Mouse (Mus musculus) thymus, adult 2 months (tissue): ENCODE results near the gene Zdhhc6. TPM values are rescaled to one million over a fixed set of nuclear protein-coding genes. Genes with fewer than 3 reads are reported as not detected.
A peak's percentile ranks its signal among the peaks of the same experiment; 100 is the strongest.

ENCODE experiments used
- DNase-seq: peaks from one replicate; pipeline ENCODE4 v3.0.0; 2021
- H3K27ac ChIP-seq: fragments of 200-500 bp; 2 replicates; pipeline ENCODE4 v1.5.1; 2012; ENCODE audit warnings: low read length, control low read depth; ENCODE audit not compliant: control insufficient read depth, insufficient read depth
- H3K27me3 ChIP-seq: fragments of 200-500 bp; 2 replicates; pipeline ENCODE4 v1.6.1; 2012; ENCODE audit warnings: mild to moderate bottlenecking, low read length, moderate library complexity, mixed read lengths; ENCODE audit not compliant: control insufficient read depth, insufficient read depth
- H3K36me3 ChIP-seq: fragments of 200-500 bp; 2 replicates; pipeline ENCODE4 v1.6.1; 2012; ENCODE audit warnings: mild to moderate bottlenecking, low read length, moderate library complexity; ENCODE audit not compliant: control insufficient read depth, insufficient read depth
- H3K4me1 ChIP-seq: fragments of 200-500 bp; replicated peaks from 2 replicates; pipeline ENCODE4 v1.6.1; 2012; ENCODE audit warnings: low read length; ENCODE audit not compliant: control insufficient read depth, insufficient read depth
- H3K4me3 ChIP-seq: fragments of 200-500 bp; 2 replicates; pipeline ENCODE4 v1.5.1; 2012; ENCODE audit warnings: mild to moderate bottlenecking, low read length, control low read depth, moderate library complexity; ENCODE audit not compliant: control insufficient read depth, insufficient read depth
- CTCF ChIP-seq: fragments of 200-500 bp; IDR thresholded peaks from 2 replicates; pipeline ENCODE4 v1.5.1; 2012; ENCODE audit warnings: mild to moderate bottlenecking, control low read depth, low read length, moderate library complexity, borderline replicate concordance; ENCODE audit not compliant: control insufficient read depth, poor library complexity, insufficient read depth; ENCODE audit errors: extremely low read depth
- POLR2A ChIP-seq: fragments of 200-500 bp; IDR thresholded peaks from 2 replicates; pipeline ENCODE4 v1.6.1; 2012; ENCODE audit warnings: mild to moderate bottlenecking, low read length, control low read depth, moderate library complexity; ENCODE audit not compliant: control insufficient read depth, poor library complexity, insufficient read depth; ENCODE audit errors: extremely low read depth
- WGBS: fragments of 180-500 bp; shearing (Covaris S2); methylation state at CpG from one replicate; pipeline ENCODE4 v1.1.7; 2018; 5-methylcytosine and 5-hydroxymethylcytosine counted together
- polyA plus RNA-seq: library from polyadenylated mRNA; depleted of rRNA; stranded (reverse); fragments of >200 nt; gene quantifications from 2 replicates; pipeline ENCODE4 v1.2.3, GENCODE M21; 2012

The Zdhhc6 gene
- polyA plus RNA-seq, 1 experiment, result 11.4 TPM

GRCm38 (mm10) chr19:55327510-55327909, 11.7 kb upstream of the Zdhhc6 start:
- Histone ChIP-seq H3K36me3 (peaks cover 16% of the 10 kb centered on the region; the same call in 1 of the 2 replicates), H3K4me1 (no peaks in the 10 kb centered on the region), H3K27me3 (no peaks in the 10 kb centered on the region), H3K27ac (no peak overlapping the region), H3K4me3 (no peak overlapping the region)
- WGBS, result 90% methylated on average over 4 of the region's 4 CpGs
- DNase-seq, result no peak
- TF ChIP-seq POLR2A, result no peak
- TF ChIP-seq CTCF, result no peak

GRCm38 (mm10) chr19:55322604-55323003, 6.8 kb upstream of the Zdhhc6 start:
- 94% methylated on average over 8 of the region's 8 CpGs for whole genome bisulfite sequencing
- TF ChIP-seq CTCF (no peak), POLR2A (no peak)
- DNase-seq, result no peak

GRCm38 (mm10) chr19:55319521-55319920, 3.7 kb upstream of the Zdhhc6 start:
- H3K4me3 ChIP-seq, result no peak overlapping the region
- TF ChIP-seq CTCF, result no peak
- no peak for DNase-seq
- no peaks in the 10 kb centered on the region for H3K27me3 ChIP-seq
- WGBS, result 89% methylated on average over 5 of the region's 5 CpGs
- peaks cover 6% of the 10 kb centered on the region; the same call in 1 of the 2 replicates for H3K36me3 ChIP-seq
- no peak overlapping the region for H3K27ac ChIP-seq
- no peaks in the 10 kb centered on the region for H3K4me1 ChIP-seq

More at GRCm38 (mm10) chr19:55322604-55323003, 6.8 kb upstream of the Zdhhc6 start:
- Histone ChIP-seq H3K4me3 (no peak overlapping the region), H3K27me3 (no peaks in the 10 kb centered on the region), H3K36me3 (peaks cover 6% of the 10 kb centered on the region; the same call in 1 of the 2 replicates), H3K4me1 (no peaks in the 10 kb centered on the region), H3K27ac (no peak overlapping the region)

- H3K27me3 ChIP-seq, result no peaks in the 10 kb centered on the region
- TF ChIP-seq POLR2A (no peak), CTCF (no peak)
- H3K36me3 ChIP-seq, result peaks cover 6% of the 10 kb centered on the region; the same call in 1 of the 2 replicates
- H3K4me1 ChIP-seq, result no peaks in the 10 kb centered on the region
- H3K27ac ChIP-seq, result no peak overlapping the region
- no peak overlapping the region for H3K4me3 ChIP-seq
- 90% methylated on average over 3 of the region's 3 CpGs for WGBS
- DNase-seq, result no peak
These were observed 3.2 kb upstream of the Zdhhc6 start for GRCm38 (mm10) chr19:55319036-55319435.

- Histone ChIP-seq H3K27ac (no peak overlapping the region), H3K4me3 (no peak overlapping the region), H3K27me3 (no peaks in the 10 kb centered on the region), H3K4me1 (no peaks in the 10 kb centered on the region), H3K36me3 (no peaks in the 10 kb centered on the region; the same call in 1 of the 2 replicates)
- no peak for DNase-seq
- WGBS, result 33% methylated on average over 10 of the region's 10 CpGs
- no peak for TF ChIP-seq POLR2A
- no peak for TF ChIP-seq CTCF
These were observed 1.1 kb upstream of the Zdhhc6 start for GRCm38 (mm10) chr19:55316901-55317300.

GRCm38 (mm10) chr19:55316109-55316714, 380 bp upstream of the Zdhhc6 start, which contains the start of gene Vti1a:
Gene Vti1a, plus strand, starts transcription at chr19:55316295.
- Histone ChIP-seq H3K27ac (peak within 1 kb of the TSS; percentile 69), H3K4me3 (peak within 1 kb of the TSS; percentile 98), H3K27me3 (no peaks in the 10 kb centered on the region), H3K36me3 (peaks cover 4% of the 10 kb centered on the region), H3K4me1 (no peaks in the 10 kb centered on the region)
- TF ChIP-seq POLR2A (no peak), CTCF (peak; percentile 90)
- DNase-seq, result peak; percentile 81
- WGBS, result under 1% methylated on average over 48 of the region's 48 CpGs
